Mouse (Mus musculus) stomach, embryonic 14.5 days (tissue): ENCODE results near the gene Kdm2a. TPM values are rescaled to one million over a fixed set of nuclear protein-coding genes. Genes with fewer than 3 reads are reported as not detected.

Source experiments
- ATAC-seq: fragments of 200-750 bp; cut with Nextera tagmentation; 2 replicates; pipeline ENCODE4 v1.8.0; 2017; ENCODE audit warnings: low read depth, moderate TSS enrichment; ENCODE audit not compliant: insufficient number of reproducible peaks, insufficient read depth, low FRiP score
- H3K27ac ChIP-seq: fragments of 300-500 bp; sonication (generic); 2 replicates; pipeline ENCODE4 v1.5.1; 2014; ENCODE audit warnings: mild to moderate bottlenecking, low read length, moderate library complexity, mixed read lengths
- H3K27me3 ChIP-seq: fragments of 300-500 bp; sonication (generic); 2 replicates; pipeline ENCODE4 v1.6.1; 2014; ENCODE audit warnings: low read length, control low read depth, mixed read lengths; ENCODE audit not compliant: control insufficient read depth, insufficient read depth
- H3K36me3 ChIP-seq: fragments of 300-500 bp; sonication (generic); 2 replicates; pipeline ENCODE4 v1.6.1; 2014; ENCODE audit warnings: mild to moderate bottlenecking, control low read depth, low read length, moderate library complexity, mixed read lengths; ENCODE audit not compliant: control insufficient read depth, insufficient read depth
- H3K4me1 ChIP-seq: fragments of 300-500 bp; sonication (generic); 2 replicates; pipeline ENCODE4 v1.6.1; 2014; ENCODE audit warnings: low read length, control low read depth, mixed read lengths; ENCODE audit not compliant: control insufficient read depth, insufficient read depth
- H3K4me2 ChIP-seq: fragments of 300-500 bp; sonication (generic); replicated peaks from 2 replicates; pipeline ENCODE4 v1.6.1; 2014; ENCODE audit warnings: low read depth, low read length, control low read depth
- H3K4me3 ChIP-seq: fragments of 300-500 bp; sonication (generic); 2 replicates; pipeline ENCODE4 v1.5.1; 2014; ENCODE audit warnings: low read depth, low read length, control low read depth
- H3K9ac ChIP-seq: fragments of 300-500 bp; sonication (generic); replicated peaks from 2 replicates; pipeline ENCODE4 v1.6.1; 2014; ENCODE audit warnings: low read depth, mild to moderate bottlenecking, control low read depth, low read length, moderate library complexity, mixed read lengths
- H3K9me3 ChIP-seq: fragments of 300-500 bp; sonication (generic); 2 replicates; pipeline ENCODE4 v1.6.1; 2016; ENCODE audit warnings: low read depth, low read length, control low read depth; ENCODE audit not compliant: control insufficient read depth
- WGBS: fragments of 180-500 bp; shearing (Covaris S2); extraction: QIAGEN DNeasy Blood & Tissue Kit; methylation state at CpG from one replicate; pipeline ENCODE4 v1.1.7; 2014; 5-methylcytosine and 5-hydroxymethylcytosine counted together
- polyA plus RNA-seq: library from polyadenylated mRNA; unstranded; fragments of >200 nt; fragmentation: Nextera tagmentation; extraction: Ambion mirVana; gene quantifications from 2 replicates; pipeline ENCODE4 v1.2.1, GENCODE M21; 2014

The Kdm2a gene
- polyA plus RNA-seq, 1 experiment from 2014 or later: 56.4 TPM

- no peaks in the 10 kb centered on the region for H3K36me3 ChIP-seq
- no peak for ATAC-seq
- 62% methylated on average over 7 of the region's 7 CpGs for WGBS
- H3K9me3 ChIP-seq: no peaks in the 10 kb centered on the region
- peak overlapping the region; percentile 43 for H3K4me2 ChIP-seq
- peak overlapping the region; percentile 84 for H3K27ac ChIP-seq
- no peak overlapping the region; the same call in 1 of the 2 replicates for H3K9ac ChIP-seq
- peaks cover 58% of the 10 kb centered on the region for H3K4me1 ChIP-seq
- H3K4me3 ChIP-seq: no peak overlapping the region
- H3K27me3 ChIP-seq: no peaks in the 10 kb centered on the region
Measured at GRCm38 (mm10) chr19:4302936-4303639, 95.0 kb downstream of the Kdm2a start.

GRCm38 (mm10) chr19:4301735-4302651 is 96.1 kb downstream of the Kdm2a start:
- Histone ChIP-seq H3K4me2 (peak overlapping the region; percentile 43), H3K27me3 (no peaks in the 10 kb centered on the region), H3K27ac (peak overlapping the region; percentile 84), H3K9ac (no peak overlapping the region; the same call in 1 of the 2 replicates), H3K36me3 (no peaks in the 10 kb centered on the region), H3K4me3 (no peak overlapping the region), H3K9me3 (no peaks in the 10 kb centered on the region), H3K4me1 (peaks cover 66% of the 10 kb centered on the region)
- WGBS: 21% methylated on average over 21 of the region's 21 CpGs
- ATAC-seq: peak; percentile 19; the same call in 1 of the 2 replicates

GRCm38 (mm10) chr19:4300852-4301734 is 97.0 kb downstream of the Kdm2a start:
- Histone ChIP-seq H3K27me3 (no peaks in the 10 kb centered on the region), H3K4me2 (peak overlapping the region; percentile 43; the same call in 1 of the 2 replicates), H3K36me3 (no peaks in the 10 kb centered on the region), H3K9ac (0 out of 2 replicates have a peak overlapping the region, but pooled peaks have one; percentile 2), H3K27ac (peak overlapping the region; percentile 84), H3K4me1 (peaks cover 63% of the 10 kb centered on the region), H3K4me3 (no peak overlapping the region), H3K9me3 (no peaks in the 10 kb centered on the region)
- WGBS: 63% methylated on average over 11 of the region's 11 CpGs
- ATAC-seq: no peak

GRCm38 (mm10) chr19:4300271-4300704 is 97.8 kb downstream of the Kdm2a start:
- H3K9me3 ChIP-seq: no peaks in the 10 kb centered on the region
- no peak overlapping the region for H3K4me2 ChIP-seq
- H3K9ac ChIP-seq: 0 out of 2 replicates have a peak overlapping the region, but pooled peaks have one; percentile 2
- no peaks in the 10 kb centered on the region for H3K27me3 ChIP-seq
- H3K27ac ChIP-seq: no peak overlapping the region; the same call in 1 of the 2 replicates
- no peaks in the 10 kb centered on the region for H3K36me3 ChIP-seq
- WGBS: 44% methylated on average over 7 of the region's 7 CpGs
- no peak overlapping the region for H3K4me3 ChIP-seq
- H3K4me1 ChIP-seq: peaks cover 63% of the 10 kb centered on the region
- ATAC-seq: no peak

- Histone ChIP-seq H3K4me1 (peaks cover 60% of the 10 kb centered on the region), H3K4me2 (no peak overlapping the region), H3K27me3 (no peaks in the 10 kb centered on the region), H3K9me3 (no peaks in the 10 kb centered on the region), H3K27ac (no peak overlapping the region; the same call in 1 of the 2 replicates), H3K4me3 (no peak overlapping the region), H3K36me3 (no peaks in the 10 kb centered on the region), H3K9ac (no peak overlapping the region)
- ATAC-seq: no peak
- 84% methylated on average over 6 of the region's 6 CpGs for WGBS
Measured at GRCm38 (mm10) chr19:4299574-4300270, 98.4 kb downstream of the Kdm2a start.

GRCm38 (mm10) chr19:4299126-4299525 is 99.0 kb downstream of the Kdm2a start:
- Histone ChIP-seq H3K4me3 (no peak overlapping the region), H3K9ac (no peak overlapping the region), H3K4me2 (no peak overlapping the region), H3K27me3 (no peaks in the 10 kb centered on the region), H3K36me3 (no peaks in the 10 kb centered on the region), H3K27ac (no peak overlapping the region), H3K9me3 (no peaks in the 10 kb centered on the region), H3K4me1 (peaks cover 54% of the 10 kb centered on the region)
- no peak for ATAC-seq
- 89% methylated on average over 7 of the region's 7 CpGs for WGBS

GRCm38 (mm10) chr19:4298322-4299121 is 99.6 kb downstream of the Kdm2a start:
- no peak for ATAC-seq
- Histone ChIP-seq H3K4me1 (peaks cover 48% of the 10 kb centered on the region), H3K4me2 (no peak overlapping the region), H3K27ac (no peak overlapping the region), H3K9me3 (no peaks in the 10 kb centered on the region), H3K4me3 (no peak overlapping the region), H3K27me3 (no peaks in the 10 kb centered on the region), H3K9ac (no peak overlapping the region), H3K36me3 (no peaks in the 10 kb centered on the region)
- 86% methylated on average over 17 of the region's 17 CpGs for WGBS
